Mouse (Mus musculus): ENCODE measurements around the gene Cdh1.

Gene Cdh1

GRCm38 (mm10) chr8:106619549-106620245 lies 16.5 kb downstream of the Cdh1 start:
- in situ Hi-C loops (cut with MboI; ENCODE audit: low sequenced_read_pairs): no loop called here

GRCm38 (mm10) chr8:106620488-106620887 lies 17.3 kb downstream of the Cdh1 start:
- in situ Hi-C loops (cut with MboI; ENCODE audit: low sequenced_read_pairs): no loop called here

GRCm38 (mm10) chr8:106623016-106623415 lies 19.9 kb downstream of the Cdh1 start:
- in situ Hi-C loops (cut with MboI; ENCODE audit: low sequenced_read_pairs): no loop called here

- in situ Hi-C loops (cut with MboI; ENCODE audit: low sequenced_read_pairs): no loop called here
Observed at GRCm38 (mm10) chr8:106623451-106623850, 20.3 kb downstream of the Cdh1 start.

GRCm38 (mm10) chr8:106623954-106624353 lies 20.8 kb downstream of the Cdh1 start:
- in situ Hi-C loops (cut with MboI; ENCODE audit: low sequenced_read_pairs): no loop called here

- in situ Hi-C loops (cut with MboI; ENCODE audit: low sequenced_read_pairs): no loop called here
Observed at GRCm38 (mm10) chr8:106624743-106625142, 21.6 kb downstream of the Cdh1 start.

- in situ Hi-C loops (cut with MboI; ENCODE audit: low sequenced_read_pairs): no loop called here
Observed at GRCm38 (mm10) chr8:106626096-106626865, 23.1 kb downstream of the Cdh1 start.

GRCm38 (mm10) chr8:106628291-106628964 lies 25.3 kb downstream of the Cdh1 start:
- in situ Hi-C loops (cut with MboI; ENCODE audit: low sequenced_read_pairs): no loop called here

- in situ Hi-C loops (cut with MboI; ENCODE audit: low sequenced_read_pairs): no loop called here
Observed at GRCm38 (mm10) chr8:106629456-106629855, 26.3 kb downstream of the Cdh1 start.

- in situ Hi-C loops (cut with MboI; ENCODE audit: low sequenced_read_pairs): no loop called here
Observed at GRCm38 (mm10) chr8:106631904-106632303, 28.8 kb downstream of the Cdh1 start.

- in situ Hi-C loops (cut with MboI; ENCODE audit: low sequenced_read_pairs): no loop called here
Observed at GRCm38 (mm10) chr8:106632650-106633049, 29.5 kb downstream of the Cdh1 start.

GRCm38 (mm10) chr8:106633361-106634158 lies 30.4 kb downstream of the Cdh1 start:
- in situ Hi-C loops (cut with MboI; ENCODE audit: low sequenced_read_pairs): no loop called here

- in situ Hi-C loops (cut with MboI; ENCODE audit: low sequenced_read_pairs): no loop called here
Observed at GRCm38 (mm10) chr8:106635284-106635683, 32.1 kb downstream of the Cdh1 start.

- in situ Hi-C loops (cut with MboI; ENCODE audit: low sequenced_read_pairs): no loop called here
Observed at GRCm38 (mm10) chr8:106637446-106637845, 34.3 kb downstream of the Cdh1 start.

- in situ Hi-C loops (cut with MboI; ENCODE audit: low sequenced_read_pairs): no loop called here
Observed at GRCm38 (mm10) chr8:106638768-106639295, 35.7 kb downstream of the Cdh1 start.

- in situ Hi-C loops (cut with MboI; ENCODE audit: low sequenced_read_pairs): no loop called here
Observed at GRCm38 (mm10) chr8:106640212-106640611, 37.1 kb downstream of the Cdh1 start.

- in situ Hi-C loops (cut with MboI; ENCODE audit: low sequenced_read_pairs): no loop called here
Observed at GRCm38 (mm10) chr8:106640921-106641320, 37.8 kb downstream of the Cdh1 start.

GRCm38 (mm10) chr8:106642172-106642571 lies 39.0 kb downstream of the Cdh1 start:
- in situ Hi-C loops (cut with MboI; ENCODE audit: low sequenced_read_pairs): no loop called here

- in situ Hi-C loops (cut with MboI; ENCODE audit: low sequenced_read_pairs): no loop called here
Observed at GRCm38 (mm10) chr8:106643100-106643499, 39.9 kb downstream of the Cdh1 start.

- in situ Hi-C loops (cut with MboI; ENCODE audit: low sequenced_read_pairs): no loop called here
Observed at GRCm38 (mm10) chr8:106644957-106645356, 41.8 kb downstream of the Cdh1 start.

GRCm38 (mm10) chr8:106646153-106646552 lies 43.0 kb downstream of the Cdh1 start:
- in situ Hi-C loops (cut with MboI; ENCODE audit: low sequenced_read_pairs): no loop called here

Measured in CH12F3 (cell line).